Mouse (Mus musculus) olfactory bulb, adult 2 months (tissue): ENCODE data around the gene Fbln2.

Experiments used
- CTCF ChIP-seq: fragments of 200-500 bp; IDR thresholded peaks from 2 replicates; pipeline ENCODE4 v1.5.1; 2012; ENCODE audit warnings: low read depth, mild to moderate bottlenecking, low read length, moderate library complexity; ENCODE audit not compliant: insufficient read depth
- POLR2A ChIP-seq: fragments of 200-500 bp; IDR thresholded peaks from 2 replicates; pipeline ENCODE4 v1.6.1; 2012; ENCODE audit warnings: mild to moderate bottlenecking, low read depth, low read length, moderate library complexity; ENCODE audit not compliant: insufficient read depth

GRCm38 (mm10) chr6:91218871-91219270, 6.6 kb downstream of the Fbln2 start:
- TF ChIP-seq CTCF (no peak), POLR2A (no peak)
